Mouse (Mus musculus): ENCODE data around the gene Arcn1.

DNA sequence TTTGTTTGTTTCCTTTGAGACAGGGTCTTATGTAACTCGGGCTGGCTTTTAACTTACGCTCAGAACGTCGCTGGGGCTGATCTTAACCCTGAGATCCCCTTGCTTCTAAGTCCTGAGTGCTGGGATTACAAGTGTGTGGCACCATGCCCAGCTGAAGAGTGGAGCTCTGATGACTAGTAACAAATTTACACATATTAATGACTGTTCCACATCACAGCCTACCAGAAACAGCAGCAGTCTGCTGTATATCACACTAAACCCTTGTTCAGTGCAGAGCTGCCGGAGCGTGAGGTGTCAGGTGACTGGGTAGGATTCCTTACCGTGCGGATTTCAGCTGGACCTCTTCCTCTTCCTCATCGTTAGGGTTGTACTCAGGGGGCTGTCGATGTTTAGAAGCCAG lies 42.7 kb upstream of the Arcn1 start:
- TF ChIP-seq CTCF (conservative IDR thresholded peaks at IDR 0.05; ENCODE audit: insufficient read depth, insufficient read length, low read depth, low read length) (no peak), POLR2A (IDR thresholded peaks at IDR 0.05; ENCODE audit: low read depth, low read length) (no peak)
